Mouse (Mus musculus) left cerebral cortex, adult 18-20 months (tissue): ENCODE data around the gene Kat6b. TPM values are rescaled to one million over a fixed set of nuclear protein-coding genes. Genes with fewer than 3 reads are reported as not detected.
"Not testable (repeated sequence)": the region's sequence is repeated elsewhere in the genome, so short reads cannot be mapped to it uniquely, and the experiment has no call there.

Source experiments
- DNase-seq, 2 experiments: peaks; one replicate each; pipeline ENCODE4 v3.0.0; 2021 to 2022; ENCODE audit warnings: low spot score in 2 of 2, mixed read lengths in 1 of 2
- total RNA-seq, 2 experiments: library from RNA; stranded (reverse); gene quantifications; 2 replicates each; pipeline ENCODE4 v1.2.3; 2021

Gene Kat6b
- total RNA-seq, 2 experiments from 2014 or later, result 126 to 132 TPM

GRCm38 (mm10) chr14:21484199-21484598 is 3.0 kb downstream of the Kat6b start:
- no peak for DNase-seq

GRCm38 (mm10) chr14:21484693-21485092 is 3.5 kb downstream of the Kat6b start:
- no peak for DNase-seq

- DNase-seq, result no peak
Observed at GRCm38 (mm10) chr14:21485961-21486520, 4.8 kb downstream of the Kat6b start.

GRCm38 (mm10) chr14:21487135-21487534 is 5.9 kb downstream of the Kat6b start:
- not testable (repeated sequence) for DNase-seq

- not testable (repeated sequence) for DNase-seq
Observed at GRCm38 (mm10) chr14:21488426-21489115, 7.3 kb downstream of the Kat6b start.

GRCm38 (mm10) chr14:21489116-21489485 is 7.9 kb downstream of the Kat6b start:
- no peak for DNase-seq

- no peak for DNase-seq
Observed at GRCm38 (mm10) chr14:21490141-21490540, 8.9 kb downstream of the Kat6b start.

GRCm38 (mm10) chr14:21498361-21498996 is 17.2 kb downstream of the Kat6b start:
- no peak for DNase-seq

GRCm38 (mm10) chr14:21499011-21499581 is 17.9 kb downstream of the Kat6b start:
- DNase-seq, result peak; percentile 21 to 36

GRCm38 (mm10) chr14:21499631-21500153 is 18.5 kb downstream of the Kat6b start:
- DNase-seq, result peak; percentile 61 to 64

GRCm38 (mm10) chr14:21500154-21501047 is 19.2 kb downstream of the Kat6b start:
- peak; percentile 99 for DNase-seq

- DNase-seq, result peak; percentile 81 to 82
Observed at GRCm38 (mm10) chr14:21501048-21501657, 19.9 kb downstream of the Kat6b start.

- DNase-seq, result no peak
Observed at GRCm38 (mm10) chr14:21505036-21505435, 23.8 kb downstream of the Kat6b start.

- DNase-seq, result no peak
Observed at GRCm38 (mm10) chr14:21507046-21507445, 25.8 kb downstream of the Kat6b start.

- no peak for DNase-seq
Observed at GRCm38 (mm10) chr14:21509111-21509905, 28.1 kb downstream of the Kat6b start.

- no peak for DNase-seq
Observed at GRCm38 (mm10) chr14:21511438-21511837, 30.2 kb downstream of the Kat6b start.

GRCm38 (mm10) chr14:21515505-21515904 is 34.3 kb downstream of the Kat6b start:
- DNase-seq, result no peak

- DNase-seq, result no peak
Observed at GRCm38 (mm10) chr14:21519307-21519706, 38.1 kb downstream of the Kat6b start.

- no peak for DNase-seq
Observed at GRCm38 (mm10) chr14:21520496-21520895, 39.3 kb downstream of the Kat6b start.

GRCm38 (mm10) chr14:21521496-21521895 is 40.3 kb downstream of the Kat6b start:
- DNase-seq, result not testable (repeated sequence)
